Mouse (Mus musculus) G1E-ER4 (cell line): ENCODE results near the gene Cpxm2. TPM values are rescaled to one million over a fixed set of nuclear protein-coding genes. Genes with fewer than 3 reads are reported as not detected.

Experiments used
- GATA1 ChIP-seq: IDR thresholded peaks from one replicate; pipeline ENCODE4 v1.8.0; 2012; ENCODE audit warnings: low read length, inconsistent platforms
- polyA plus RNA-seq: library from polyadenylated mRNA; stranded (reverse); fragments of >175 nt; gene quantifications from 2 replicates; pipeline ENCODE4 v1.2.3, GENCODE M21; 2012

The Cpxm2 gene
- polyA plus RNA-seq, 1 experiment = not detected

GRCm38 (mm10) chr7:131992226-131992625, 162.3 kb downstream of the Cpxm2 start:
- TF ChIP-seq GATA1 = no peak

DNA sequence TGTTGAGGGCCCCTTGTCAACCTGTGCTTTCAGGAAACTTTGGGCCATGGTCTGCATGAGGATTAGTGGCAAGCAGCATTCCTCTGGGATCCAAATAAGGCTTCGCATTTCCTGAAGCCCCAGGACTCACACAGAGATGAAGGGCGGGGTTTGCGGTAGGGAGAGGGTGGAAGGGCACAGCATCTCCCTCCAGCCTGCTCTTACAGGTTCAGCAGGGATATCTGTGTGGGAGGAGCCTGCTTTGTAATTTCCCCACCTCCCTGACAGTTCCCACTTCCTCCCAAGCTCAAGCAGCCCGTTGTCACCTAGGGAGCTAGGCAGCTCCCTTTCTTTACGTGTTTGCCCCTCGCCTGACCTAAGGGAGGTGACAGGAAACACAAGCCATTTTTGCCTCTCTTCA, 165.5 kb downstream of the Cpxm2 start:
- TF ChIP-seq GATA1 = no peak

Other genes with a start within 250 kb of the Cpxm2 start
- gene Gpr26, start 188.3 kb downstream of the Cpxm2 start, polyA plus RNA-seq = not detected in 2 replicates
- 0.11 and 0.14 TPM in 2 replicates for gene Chst15, start 162.5 kb upstream of the Cpxm2 start, polyA plus RNA-seq